Mouse (Mus musculus): Measurements from ENCODE around the gene Vmp1. TPM values are rescaled to one million over a fixed set of nuclear protein-coding genes. Genes with fewer than 3 reads are reported as not detected.

The Vmp1 gene
- polyA plus RNA-seq, 1 experiment = 132 TPM

- H3K27ac ChIP-seq (ENCODE audit: insufficient read depth, low read length) = no peak overlapping the region
- no peaks in the 10 kb centered on the region for H3K27me3 ChIP-seq (ENCODE audit: control insufficient read depth, insufficient read depth, low read length)
- H3K4me3 ChIP-seq (replicated peaks; ENCODE audit: insufficient read depth, low read depth, low read length) = no peak overlapping the region
- no peak for TF ChIP-seq CTCF (IDR thresholded peaks at IDR 0.05; ENCODE audit: borderline replicate concordance, insufficient read depth, low read depth, low read length)
- TF ChIP-seq POLR2A (IDR thresholded peaks at IDR 0.05; ENCODE audit: borderline replicate concordance, insufficient read depth, low read length) = no peak
- H3K4me1 ChIP-seq (ENCODE audit: control insufficient read depth, insufficient read depth, low read length) = no peaks in the 10 kb centered on the region
- DNase-seq = no peak
These were observed 31.0 kb upstream of the Vmp1 start for GRCm38 (mm10) chr11:86714606-86715005.

GRCm38 (mm10) chr11:86701151-86701550, 17.5 kb upstream of the Vmp1 start:
- Histone ChIP-seq H3K27ac (ENCODE audit: insufficient read depth, low read length) (no peak overlapping the region), H3K4me1 (ENCODE audit: control insufficient read depth, insufficient read depth, low read length) (no peaks in the 10 kb centered on the region), H3K4me3 (replicated peaks; ENCODE audit: insufficient read depth, low read depth, low read length) (no peak overlapping the region), H3K27me3 (ENCODE audit: control insufficient read depth, insufficient read depth, low read length) (no peaks in the 10 kb centered on the region)
- no peak for DNase-seq
- WGBS = 93% methylated on average over 4 of the region's 4 CpGs
- no peak for TF ChIP-seq POLR2A (IDR thresholded peaks at IDR 0.05; ENCODE audit: borderline replicate concordance, insufficient read depth, low read length)
- TF ChIP-seq CTCF (IDR thresholded peaks at IDR 0.05; ENCODE audit: borderline replicate concordance, insufficient read depth, low read depth, low read length) = no peak

- Histone ChIP-seq H3K27ac (ENCODE audit: insufficient read depth, low read length) (no peak overlapping the region), H3K27me3 (ENCODE audit: control insufficient read depth, insufficient read depth, low read length) (no peaks in the 10 kb centered on the region), H3K4me1 (ENCODE audit: control insufficient read depth, insufficient read depth, low read length) (no peaks in the 10 kb centered on the region), H3K4me3 (replicated peaks; ENCODE audit: insufficient read depth, low read depth, low read length) (no peak overlapping the region)
- no peak for DNase-seq
- 73% methylated on average over 4 of the region's 4 CpGs for WGBS
- TF ChIP-seq CTCF (IDR thresholded peaks at IDR 0.05; ENCODE audit: borderline replicate concordance, insufficient read depth, low read depth, low read length) = no peak
- TF ChIP-seq POLR2A (IDR thresholded peaks at IDR 0.05; ENCODE audit: borderline replicate concordance, insufficient read depth, low read length) = no peak
These were observed 11.8 kb upstream of the Vmp1 start for GRCm38 (mm10) chr11:86695461-86695860.

GRCm38 (mm10) chr11:86692546-86692945, 8.9 kb upstream of the Vmp1 start:
- Histone ChIP-seq H3K4me1 (ENCODE audit: control insufficient read depth, insufficient read depth, low read length) (no peaks in the 10 kb centered on the region), H3K4me3 (replicated peaks; ENCODE audit: insufficient read depth, low read depth, low read length) (no peak overlapping the region), H3K27ac (ENCODE audit: insufficient read depth, low read length) (no peak overlapping the region), H3K27me3 (ENCODE audit: control insufficient read depth, insufficient read depth, low read length) (no peaks in the 10 kb centered on the region)
- DNase-seq = no peak
- TF ChIP-seq POLR2A (IDR thresholded peaks at IDR 0.05; ENCODE audit: borderline replicate concordance, insufficient read depth, low read length) = no peak
- TF ChIP-seq CTCF (IDR thresholded peaks at IDR 0.05; ENCODE audit: borderline replicate concordance, insufficient read depth, low read depth, low read length) = no peak
- 86% methylated on average over 2 of the region's 2 CpGs for WGBS

- no peak overlapping the region for H3K4me3 ChIP-seq (replicated peaks; ENCODE audit: insufficient read depth, low read depth, low read length)
- 85% methylated on average over 2 of the region's 2 CpGs for WGBS
- DNase-seq = no peak
- H3K27me3 ChIP-seq (ENCODE audit: control insufficient read depth, insufficient read depth, low read length) = no peaks in the 10 kb centered on the region
- no peak overlapping the region for H3K27ac ChIP-seq (ENCODE audit: insufficient read depth, low read length)
- TF ChIP-seq CTCF (IDR thresholded peaks at IDR 0.05; ENCODE audit: borderline replicate concordance, insufficient read depth, low read depth, low read length) = no peak
- no peak for TF ChIP-seq POLR2A (IDR thresholded peaks at IDR 0.05; ENCODE audit: borderline replicate concordance, insufficient read depth, low read length)
- H3K4me1 ChIP-seq (ENCODE audit: control insufficient read depth, insufficient read depth, low read length) = no peaks in the 10 kb centered on the region
These were observed 8.3 kb upstream of the Vmp1 start for GRCm38 (mm10) chr11:86691956-86692355.

GRCm38 (mm10) chr11:86691482-86691881, 7.8 kb upstream of the Vmp1 start:
- no peak for TF ChIP-seq POLR2A (IDR thresholded peaks at IDR 0.05; ENCODE audit: borderline replicate concordance, insufficient read depth, low read length)
- TF ChIP-seq CTCF (IDR thresholded peaks at IDR 0.05; ENCODE audit: borderline replicate concordance, insufficient read depth, low read depth, low read length) = no peak
- Histone ChIP-seq H3K4me1 (ENCODE audit: control insufficient read depth, insufficient read depth, low read length) (no peaks in the 10 kb centered on the region), H3K4me3 (replicated peaks; ENCODE audit: insufficient read depth, low read depth, low read length) (no peak overlapping the region), H3K27me3 (ENCODE audit: control insufficient read depth, insufficient read depth, low read length) (no peaks in the 10 kb centered on the region), H3K27ac (ENCODE audit: insufficient read depth, low read length) (no peak overlapping the region)
- no peak for DNase-seq
- 91% methylated on average over 3 of the region's 3 CpGs for WGBS

- Histone ChIP-seq H3K27ac (ENCODE audit: insufficient read depth, low read length) (no peak overlapping the region), H3K4me3 (replicated peaks; ENCODE audit: insufficient read depth, low read depth, low read length) (no peak overlapping the region), H3K4me1 (ENCODE audit: control insufficient read depth, insufficient read depth, low read length) (no peaks in the 10 kb centered on the region), H3K27me3 (ENCODE audit: control insufficient read depth, insufficient read depth, low read length) (no peaks in the 10 kb centered on the region)
- WGBS = 88% methylated on average over 3 of the region's 3 CpGs
- TF ChIP-seq CTCF (IDR thresholded peaks at IDR 0.05; ENCODE audit: borderline replicate concordance, insufficient read depth, low read depth, low read length) (no peak), POLR2A (IDR thresholded peaks at IDR 0.05; ENCODE audit: borderline replicate concordance, insufficient read depth, low read length) (no peak)
- DNase-seq = no peak
These were observed 6.7 kb upstream of the Vmp1 start for GRCm38 (mm10) chr11:86690383-86690782.

GRCm38 (mm10) chr11:86685366-86685765, 1.7 kb upstream of the Vmp1 start:
- no peak for DNase-seq
- no peak for TF ChIP-seq CTCF (IDR thresholded peaks at IDR 0.05; ENCODE audit: borderline replicate concordance, insufficient read depth, low read depth, low read length)
- no peak for TF ChIP-seq POLR2A (IDR thresholded peaks at IDR 0.05; ENCODE audit: borderline replicate concordance, insufficient read depth, low read length)
- Histone ChIP-seq H3K4me1 (ENCODE audit: control insufficient read depth, insufficient read depth, low read length) (no peaks in the 10 kb centered on the region), H3K27me3 (ENCODE audit: control insufficient read depth, insufficient read depth, low read length) (no peaks in the 10 kb centered on the region), H3K27ac (ENCODE audit: insufficient read depth, low read length) (no peak overlapping the region), H3K4me3 (replicated peaks; ENCODE audit: insufficient read depth, low read depth, low read length) (no peak overlapping the region)
- WGBS = 84% methylated on average over 1 of the region's 1 CpGs
